Mouse (Mus musculus) hematopoietic stem cell, adult 5-6 weeks (primary cell): ENCODE results near the gene Gbp4. TPM values are rescaled to one million over a fixed set of nuclear protein-coding genes. Genes with fewer than 3 reads are reported as not detected.
"Not testable (repeated sequence)": the region's sequence is repeated elsewhere in the genome, so short reads cannot be mapped to it uniquely, and the experiment has no call there.

Experiments used
- ATAC-seq, 2 experiments: fragments of 125-278 bp in 1 of 2; replicated peaks in 1 of 2; 2 replicates each; pipeline ENCODE4 v1.8.0; 2016 to 2017; ENCODE audit warnings: inconsistent platforms in 2 of 2, mild to moderate bottlenecking in 2 of 2, moderate number of reproducible peaks in 2 of 2, low read depth in 1 of 2, moderate TSS enrichment in 1 of 2; ENCODE audit not compliant: low FRiP score in 2 of 2, poor library complexity in 2 of 2, severe bottlenecking in 2 of 2, insufficient read depth in 1 of 2, low TSS enrichment in 1 of 2
- total RNA-seq: library from RNA; stranded (forward); fragments of 172-1452, 232-1000 nt; gene quantifications from 2 replicates; pipeline ENCODE4 v1.2.3, GENCODE M21; 2017

The Gbp4 gene
- total RNA-seq, 1 experiment from 2014 or later = 1.2 TPM

DNA sequence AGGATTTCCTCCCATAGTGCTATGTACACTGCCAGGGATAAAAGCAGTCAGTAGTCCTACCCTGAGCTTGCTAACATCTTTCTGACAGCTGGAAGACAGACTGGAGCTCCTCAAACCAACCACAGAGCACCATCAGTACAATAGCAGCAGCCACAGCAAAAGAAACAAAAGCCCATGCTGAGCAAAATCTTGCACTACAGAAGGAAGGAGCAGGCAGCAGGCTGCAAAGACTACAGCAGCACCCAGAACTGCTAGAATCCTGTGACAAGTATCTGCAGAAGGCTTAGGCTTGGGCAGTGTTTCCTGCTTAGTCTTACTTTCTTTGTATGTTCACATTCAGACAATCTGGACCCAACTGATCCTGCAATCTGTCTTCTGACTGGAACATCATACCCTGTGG lies 71.0 kb downstream of the Gbp4 start:
- not testable (repeated sequence) for ATAC-seq

Other genes with a start within 250 kb of the Gbp4 start
- gene Abcg3, start 156.9 kb downstream of the Gbp4 start, total RNA-seq = 14.9 and 15.6 TPM in 2 replicates
- 2.0 and 7.4 TPM in 2 replicates for gene Gbp9, start within 50 bp of the Gbp4 start, total RNA-seq
- gene Gbp8, start within 50 bp of the Gbp4 start, total RNA-seq = 6.6 and 9.1 TPM in 2 replicates
- gene Gbp10, start 99.9 kb upstream of the Gbp4 start, total RNA-seq = 0.69 and 0.88 TPM in 2 replicates
- gene Gm43302, start 154.1 kb upstream of the Gbp4 start, total RNA-seq = 0.88 TPM in 1 of 2 replicates, not detected in the other
- 14.3 and 18.6 TPM in 2 replicates for gene Gbp6, start 154.1 kb upstream of the Gbp4 start, total RNA-seq